Mouse (Mus musculus) heart, embryonic 15.5 days (tissue): ENCODE results near the gene Maml3. TPM values are rescaled to one million over a fixed set of nuclear protein-coding genes. Genes with fewer than 3 reads are reported as not detected.

Experiments used
- ATAC-seq: fragments of 200-750 bp; cut with Nextera tagmentation; replicated peaks from 2 replicates; pipeline ENCODE4 v1.8.0; 2017; ENCODE audit warnings: low read depth, moderate TSS enrichment; ENCODE audit not compliant: insufficient number of reproducible peaks, insufficient read depth, low FRiP score
- H3K27ac ChIP-seq: fragments of 300-500 bp; sonication (generic); 2 replicates; pipeline ENCODE4 v1.5.1; 2015; ENCODE audit warnings: mild to moderate bottlenecking, inconsistent platforms
- H3K27me3 ChIP-seq: fragments of 300-500 bp; sonication (generic); 2 replicates; pipeline ENCODE4 v1.6.1; 2015; ENCODE audit warnings: inconsistent platforms
- H3K36me3 ChIP-seq: fragments of 300-500 bp; sonication (generic); 2 replicates; pipeline ENCODE4 v1.6.1; 2015; ENCODE audit warnings: mild to moderate bottlenecking, inconsistent platforms
- H3K4me1 ChIP-seq: fragments of 300-500 bp; sonication (generic); replicated peaks from 2 replicates; pipeline ENCODE4 v1.6.1; 2015; ENCODE audit warnings: inconsistent platforms
- H3K4me2 ChIP-seq: fragments of 300-500 bp; sonication (generic); 2 replicates; pipeline ENCODE4 v1.6.1; 2015; ENCODE audit warnings: inconsistent platforms, mild to moderate bottlenecking, moderate library complexity
- H3K4me3 ChIP-seq: fragments of 300-500 bp; sonication (generic); 2 replicates; pipeline ENCODE4 v1.5.1; 2015; ENCODE audit warnings: mild to moderate bottlenecking, inconsistent platforms
- H3K9ac ChIP-seq: fragments of 300-500 bp; sonication (generic); 2 replicates; pipeline ENCODE4 v1.6.1; 2015; ENCODE audit warnings: mild to moderate bottlenecking, inconsistent platforms
- H3K9me3 ChIP-seq: fragments of 300-500 bp; sonication (generic); replicated peaks from 2 replicates; pipeline ENCODE4 v1.6.1; 2016; ENCODE audit warnings: inconsistent platforms
- WGBS: fragments of 180-500 bp; shearing (Covaris S2); methylation state at CpG from one replicate; pipeline ENCODE4 v1.1.7; 2015; ENCODE audit warnings: mixed read lengths; 5-methylcytosine and 5-hydroxymethylcytosine counted together
- polyA plus RNA-seq: library from polyadenylated mRNA; unstranded; fragments of >200 nt; fragmentation: Nextera tagmentation; extraction: Ambion mirVana; gene quantifications from 2 replicates; pipeline ENCODE4 v1.2.1, GENCODE M21; 2015

Gene Maml3
- polyA plus RNA-seq, 1 experiment from 2014 or later = 1.9 TPM

- Histone ChIP-seq H3K4me3 (peak overlapping the region; percentile 12; the same call in 1 of the 2 replicates), H3K9me3 (no peaks in the 10 kb centered on the region), H3K4me2 (peak overlapping the region; percentile 48), H3K36me3 (no peaks in the 10 kb centered on the region), H3K4me1 (peaks cover 39% of the 10 kb centered on the region), H3K27me3 (no peaks in the 10 kb centered on the region), H3K9ac (peak overlapping the region; percentile 44; the same call in 1 of the 2 replicates), H3K27ac (peak overlapping the region; percentile 96)
- 32% methylated on average over 7 of the region's 7 CpGs for WGBS
- ATAC-seq = no peak
These were observed 355.5 kb downstream of the Maml3 start for GRCm38 (mm10) chr3:51749421-51749811.

- Histone ChIP-seq H3K36me3 (no peaks in the 10 kb centered on the region), H3K4me2 (no peak overlapping the region; the same call in 1 of the 2 replicates), H3K9me3 (no peaks in the 10 kb centered on the region), H3K27ac (peak overlapping the region; percentile 96), H3K9ac (0 out of 2 replicates have a peak overlapping the region, but pooled peaks have one; percentile 44), H3K4me3 (no peak overlapping the region), H3K27me3 (no peaks in the 10 kb centered on the region), H3K4me1 (peaks cover 43% of the 10 kb centered on the region)
- ATAC-seq = no peak
- 74% methylated on average over 17 of the region's 17 CpGs for WGBS
These were observed 356.2 kb downstream of the Maml3 start for GRCm38 (mm10) chr3:51748436-51749376.

GRCm38 (mm10) chr3:51746816-51747215, 358.1 kb downstream of the Maml3 start:
- Histone ChIP-seq H3K4me1 (peaks cover 46% of the 10 kb centered on the region), H3K9ac (no peak overlapping the region), H3K27me3 (no peaks in the 10 kb centered on the region), H3K27ac (no peak overlapping the region), H3K36me3 (no peaks in the 10 kb centered on the region), H3K4me3 (no peak overlapping the region), H3K4me2 (no peak overlapping the region), H3K9me3 (no peaks in the 10 kb centered on the region)
- 89% methylated on average over 8 of the region's 8 CpGs for WGBS
- no peak for ATAC-seq

- no peak overlapping the region for H3K4me3 ChIP-seq
- WGBS = 66% methylated on average over 8 of the region's 8 CpGs
- H3K27me3 ChIP-seq = no peaks in the 10 kb centered on the region
- H3K27ac ChIP-seq = no peak overlapping the region; the same call in 1 of the 2 replicates
- H3K4me1 ChIP-seq = peaks cover 42% of the 10 kb centered on the region
- no peak for ATAC-seq
- no peaks in the 10 kb centered on the region for H3K36me3 ChIP-seq
- no peaks in the 10 kb centered on the region for H3K9me3 ChIP-seq
- no peak overlapping the region for H3K4me2 ChIP-seq
- no peak overlapping the region for H3K9ac ChIP-seq
These were observed 359.7 kb downstream of the Maml3 start for GRCm38 (mm10) chr3:51745162-51745561.

GRCm38 (mm10) chr3:51744339-51744759, 360.5 kb downstream of the Maml3 start:
- peak; percentile 63; the same call in 1 of the 2 replicates for ATAC-seq
- Histone ChIP-seq H3K9ac (no peak overlapping the region), H3K27ac (peak overlapping the region; percentile 49), H3K27me3 (no peaks in the 10 kb centered on the region), H3K4me2 (no peak overlapping the region), H3K36me3 (no peaks in the 10 kb centered on the region), H3K4me1 (peaks cover 38% of the 10 kb centered on the region), H3K9me3 (no peaks in the 10 kb centered on the region), H3K4me3 (no peak overlapping the region)
- 32% methylated on average over 4 of the region's 4 CpGs for WGBS

DNA sequence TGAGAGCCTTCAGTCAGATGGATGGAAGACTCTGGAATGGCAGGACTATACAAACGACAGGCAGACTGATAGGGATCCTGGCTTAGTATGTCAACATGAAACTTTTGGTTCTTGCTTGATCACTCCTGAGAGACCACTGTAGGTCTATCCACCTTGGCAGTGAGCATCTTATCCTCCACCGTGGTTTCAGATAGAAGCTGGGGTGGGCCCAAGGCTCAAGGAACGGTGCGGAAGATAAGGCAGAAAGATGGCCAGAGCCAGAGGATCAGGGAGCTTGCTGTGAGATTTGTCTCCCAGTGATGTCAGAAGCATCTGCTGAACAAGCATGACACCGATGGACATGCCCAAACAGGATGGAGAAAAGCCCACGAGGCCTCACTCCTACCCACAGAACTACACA, 362.5 kb downstream of the Maml3 start:
- ATAC-seq = no peak
- no peaks in the 10 kb centered on the region for H3K9me3 ChIP-seq
- H3K36me3 ChIP-seq = no peaks in the 10 kb centered on the region
- H3K4me1 ChIP-seq = peaks cover 43% of the 10 kb centered on the region
- no peak overlapping the region for H3K4me3 ChIP-seq
- H3K4me2 ChIP-seq = no peak overlapping the region
- H3K9ac ChIP-seq = no peak overlapping the region
- no peaks in the 10 kb centered on the region for H3K27me3 ChIP-seq
- H3K27ac ChIP-seq = peak overlapping the region; percentile 55; the same call in 1 of the 2 replicates
- 77% methylated on average over 6 of the region's 6 CpGs for WGBS

DNA sequence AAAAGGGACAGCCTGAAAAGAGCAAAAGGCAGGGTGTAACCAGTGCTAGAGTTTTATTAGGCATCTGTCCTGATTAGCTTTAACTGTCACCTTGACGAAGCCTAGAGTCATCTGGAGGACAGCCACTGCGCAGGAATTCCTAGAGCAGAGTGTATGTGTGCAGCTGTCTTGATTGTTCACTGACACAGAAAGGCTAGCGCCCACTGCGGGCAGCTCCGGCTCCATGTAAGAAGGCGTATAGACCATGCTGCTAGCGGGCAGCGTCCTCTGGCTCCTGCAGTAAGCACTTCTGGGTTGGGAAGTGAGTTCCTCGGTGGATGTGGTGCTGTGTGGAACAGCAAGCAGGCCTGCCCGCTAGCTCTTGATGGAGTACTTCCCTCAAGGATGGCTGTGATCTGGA, 363.1 kb downstream of the Maml3 start:
- Histone ChIP-seq H3K4me2 (no peak overlapping the region), H3K36me3 (no peaks in the 10 kb centered on the region), H3K4me3 (no peak overlapping the region), H3K4me1 (peaks cover 45% of the 10 kb centered on the region), H3K9ac (no peak overlapping the region), H3K27me3 (no peaks in the 10 kb centered on the region), H3K9me3 (no peaks in the 10 kb centered on the region), H3K27ac (peak overlapping the region; percentile 55)
- peak; percentile 68 for ATAC-seq
- 50% methylated on average over 10 of the region's 10 CpGs for WGBS

DNA sequence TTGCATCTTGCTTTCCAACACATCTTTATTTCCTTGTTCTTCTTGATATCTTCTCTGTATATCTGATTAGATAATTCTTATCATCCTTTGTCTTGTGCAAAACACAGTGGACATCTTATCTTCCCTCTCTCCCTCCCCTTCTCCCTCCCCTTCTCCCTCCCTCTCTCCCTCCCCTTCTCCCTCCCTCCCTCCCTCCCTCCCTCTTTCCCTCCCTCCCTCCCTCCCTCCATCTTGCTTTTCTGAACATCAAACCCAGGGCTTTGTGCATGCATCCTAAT, 365.1 kb downstream of the Maml3 start:
- Histone ChIP-seq H3K9ac (0 out of 2 replicates have a peak overlapping the region, but pooled peaks have one; percentile 17), H3K27me3 (no peaks in the 10 kb centered on the region), H3K9me3 (no peaks in the 10 kb centered on the region), H3K27ac (peak overlapping the region; percentile 63; the same call in 1 of the 2 replicates), H3K4me3 (no peak overlapping the region), H3K4me2 (no peak overlapping the region), H3K4me1 (peaks cover 44% of the 10 kb centered on the region), H3K36me3 (no peaks in the 10 kb centered on the region)
- ATAC-seq = no peak

- no peak overlapping the region for H3K4me3 ChIP-seq
- peak overlapping the region; percentile 17; the same call in 1 of the 2 replicates for H3K9ac ChIP-seq
These were observed 365.6 kb downstream of the Maml3 start for GRCm38 (mm10) chr3:51739049-51739834.

DNA sequence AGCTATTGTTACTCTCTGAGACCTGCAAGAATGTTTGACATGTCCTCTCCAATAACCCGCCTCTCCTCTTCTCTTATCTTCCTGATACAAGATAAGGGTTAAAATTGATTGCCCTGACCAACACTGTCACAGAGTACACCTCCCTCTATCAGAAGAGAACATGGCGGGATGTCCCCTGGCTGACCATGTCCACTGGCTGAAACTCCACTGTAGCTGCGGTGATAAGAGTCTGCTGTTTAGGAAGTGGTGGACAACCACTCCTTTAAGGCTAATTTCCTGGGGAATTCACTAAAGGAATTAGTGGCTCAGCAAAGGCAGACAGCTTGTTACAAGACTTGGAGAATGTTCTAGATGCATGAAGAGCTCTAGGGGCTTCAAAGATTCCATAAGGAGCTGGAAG, 371.2 kb downstream of the Maml3 start:
- Histone ChIP-seq H3K4me1 (peaks cover 36% of the 10 kb centered on the region), H3K4me3 (no peak overlapping the region), H3K27ac (no peak overlapping the region)

More at GRCm38 (mm10) chr3:51739049-51739834, 365.6 kb downstream of the Maml3 start:
- peak overlapping the region; percentile 30 for H3K4me2 ChIP-seq
- 0 out of 2 replicates have a peak, but pooled peaks have one; percentile 53 for ATAC-seq
- H3K27ac ChIP-seq = peak overlapping the region; percentile 63
- 12% methylated on average over 12 of the region's 12 CpGs for WGBS
- no peaks in the 10 kb centered on the region for H3K36me3 ChIP-seq
- H3K27me3 ChIP-seq = no peaks in the 10 kb centered on the region
- H3K9me3 ChIP-seq = no peaks in the 10 kb centered on the region
- peaks cover 38% of the 10 kb centered on the region for H3K4me1 ChIP-seq

GRCm38 (mm10) chr3:51731949-51732636, 372.8 kb downstream of the Maml3 start:
- peaks cover 41% of the 10 kb centered on the region for H3K4me1 ChIP-seq
- H3K9ac ChIP-seq = no peak overlapping the region
- H3K27me3 ChIP-seq = no peaks in the 10 kb centered on the region
- H3K27ac ChIP-seq = no peak overlapping the region
- no peaks in the 10 kb centered on the region for H3K9me3 ChIP-seq
- no peak overlapping the region for H3K4me3 ChIP-seq
- 89% methylated on average over 16 of the region's 16 CpGs for WGBS
- H3K4me2 ChIP-seq = no peak overlapping the region
- ATAC-seq = no peak
- no peaks in the 10 kb centered on the region for H3K36me3 ChIP-seq

More for the DNA sequence above, 371.2 kb downstream of the Maml3 start:
- Histone ChIP-seq H3K36me3 (no peaks in the 10 kb centered on the region), H3K27me3 (no peaks in the 10 kb centered on the region), H3K4me2 (no peak overlapping the region), H3K9ac (no peak overlapping the region), H3K9me3 (no peaks in the 10 kb centered on the region)
- 51% methylated on average over 3 of the region's 3 CpGs for WGBS
- ATAC-seq = no peak
